Mouse (Mus musculus) lung, embryonic 16.5 days (tissue): ENCODE data around the gene Nudt2. TPM values are rescaled to one million over a fixed set of nuclear protein-coding genes. Genes with fewer than 3 reads are reported as not detected.

Experiments
- ATAC-seq: fragments of 200-750 bp; cut with Nextera tagmentation; 2 replicates; pipeline ENCODE4 v1.8.0; 2017; ENCODE audit warnings: low read depth, mild to moderate bottlenecking, moderate library complexity
- H3K27ac ChIP-seq: fragments of 300-500 bp; sonication (generic); 2 replicates; pipeline ENCODE4 v1.5.1; 2014; ENCODE audit warnings: mild to moderate bottlenecking, control low read depth, low read length
- H3K27me3 ChIP-seq: fragments of 300-500 bp; sonication (generic); 2 replicates; pipeline ENCODE4 v1.6.1; 2014; ENCODE audit warnings: low read depth, low read length, mixed read lengths; ENCODE audit not compliant: control insufficient read depth, insufficient read depth
- H3K36me3 ChIP-seq: fragments of 300-500 bp; sonication (generic); 2 replicates; pipeline ENCODE4 v1.6.1; 2014; ENCODE audit warnings: low read length; ENCODE audit not compliant: control insufficient read depth, insufficient read depth
- H3K4me1 ChIP-seq: fragments of 300-500 bp; sonication (generic); replicated peaks from 2 replicates; pipeline ENCODE4 v1.6.1; 2014; ENCODE audit warnings: low read length, mixed read lengths; ENCODE audit not compliant: control insufficient read depth, insufficient read depth
- H3K4me2 ChIP-seq: fragments of 300-500 bp; sonication (generic); 2 replicates; pipeline ENCODE4 v1.6.1; 2014; ENCODE audit warnings: low read depth, low read length, control low read depth
- H3K4me3 ChIP-seq: fragments of 300-500 bp; sonication (generic); 2 replicates; pipeline ENCODE4 v1.5.1; 2014; ENCODE audit warnings: mild to moderate bottlenecking, low read length, control low read depth
- H3K9ac ChIP-seq: fragments of 300-500 bp; sonication (generic); 2 replicates; pipeline ENCODE4 v1.6.1; 2014; ENCODE audit warnings: low read length, control low read depth
- H3K9me3 ChIP-seq: fragments of 300-500 bp; sonication (generic); 2 replicates; pipeline ENCODE4 v1.6.1; 2016; ENCODE audit warnings: low read length; ENCODE audit not compliant: control insufficient read depth
- WGBS: fragments of 180-500 bp; shearing (Covaris S2); extraction: QIAGEN DNeasy Blood & Tissue Kit; methylation state at CpG from one replicate; pipeline ENCODE4 v1.1.7; 2014; 5-methylcytosine and 5-hydroxymethylcytosine counted together
- polyA plus RNA-seq: library from polyadenylated mRNA; unstranded; fragments of >200 nt; fragmentation: Nextera tagmentation; extraction: Ambion mirVana; gene quantifications from 2 replicates; pipeline ENCODE4 v1.2.1, GENCODE M21; 2015

The Nudt2 gene
- polyA plus RNA-seq, 1 experiment from 2014 or later: 47.6 TPM

GRCm38 (mm10) chr4:41481601-41482017, 16.7 kb downstream of the Nudt2 start:
- no peak overlapping the region for H3K4me3 ChIP-seq
- H3K4me1 ChIP-seq: peaks cover 15% of the 10 kb centered on the region
- peak overlapping the region; percentile 60 for H3K27ac ChIP-seq
- H3K9me3 ChIP-seq: 0 out of 2 replicates have a peak, but pooled peaks cover 2% of the 10 kb centered on the region
- H3K27me3 ChIP-seq: no peaks in the 10 kb centered on the region
- peak; percentile 93 for ATAC-seq
- H3K36me3 ChIP-seq: no peaks in the 10 kb centered on the region
- no peak overlapping the region for H3K9ac ChIP-seq
- 42% methylated on average over 6 of the region's 6 CpGs for WGBS
- no peak overlapping the region for H3K4me2 ChIP-seq

- Histone ChIP-seq H3K36me3 (no peaks in the 10 kb centered on the region), H3K9ac (no peak overlapping the region), H3K4me2 (no peak overlapping the region), H3K9me3 (no peaks in the 10 kb centered on the region), H3K4me3 (no peak overlapping the region), H3K27ac (no peak overlapping the region), H3K4me1 (peaks cover 6% of the 10 kb centered on the region), H3K27me3 (peaks cover 14% of the 10 kb centered on the region)
- no peak for ATAC-seq
- whole genome bisulfite sequencing: 78% methylated on average over 7 of the region's 7 CpGs
These were observed 28.0 kb downstream of the Nudt2 start for GRCm38 (mm10) chr4:41492951-41493350.

GRCm38 (mm10) chr4:41493464-41494116, 28.6 kb downstream of the Nudt2 start:
- Histone ChIP-seq H3K4me1 (peaks cover 13% of the 10 kb centered on the region), H3K4me3 (no peak overlapping the region), H3K9ac (no peak overlapping the region), H3K27me3 (peaks cover 20% of the 10 kb centered on the region), H3K36me3 (no peaks in the 10 kb centered on the region), H3K27ac (no peak overlapping the region), H3K9me3 (no peaks in the 10 kb centered on the region), H3K4me2 (no peak overlapping the region)
- 53% methylated on average over 3 of the region's 3 CpGs for WGBS
- ATAC-seq: peak; percentile 24

GRCm38 (mm10) chr4:41494378-41494777, 29.4 kb downstream of the Nudt2 start:
- Histone ChIP-seq H3K9me3 (no peaks in the 10 kb centered on the region), H3K4me3 (no peak overlapping the region), H3K4me2 (no peak overlapping the region), H3K36me3 (no peaks in the 10 kb centered on the region), H3K27me3 (peaks cover 28% of the 10 kb centered on the region), H3K4me1 (peaks cover 19% of the 10 kb centered on the region), H3K27ac (no peak overlapping the region), H3K9ac (no peak overlapping the region)
- ATAC-seq: no peak
- WGBS: 33% methylated on average over 3 of the region's 3 CpGs

- 78% methylated on average over 4 of the region's 4 CpGs for WGBS
- no peaks in the 10 kb centered on the region for H3K9me3 ChIP-seq
- H3K4me1 ChIP-seq: peaks cover 19% of the 10 kb centered on the region
- no peaks in the 10 kb centered on the region for H3K36me3 ChIP-seq
- no peak overlapping the region for H3K4me3 ChIP-seq
- no peak overlapping the region for H3K27ac ChIP-seq
- no peak overlapping the region for H3K4me2 ChIP-seq
- H3K9ac ChIP-seq: no peak overlapping the region
- peaks cover 35% of the 10 kb centered on the region for H3K27me3 ChIP-seq
- no peak for ATAC-seq
These were observed 30.1 kb downstream of the Nudt2 start for GRCm38 (mm10) chr4:41495076-41495475.

- no peak overlapping the region for H3K27ac ChIP-seq
- H3K36me3 ChIP-seq: no peaks in the 10 kb centered on the region
- H3K27me3 ChIP-seq: peaks cover 43% of the 10 kb centered on the region
- 75% methylated on average over 11 of the region's 11 CpGs for WGBS
- no peak overlapping the region for H3K4me3 ChIP-seq
- no peaks in the 10 kb centered on the region for H3K9me3 ChIP-seq
- no peak overlapping the region for H3K9ac ChIP-seq
- no peak for ATAC-seq
- H3K4me1 ChIP-seq: peaks cover 19% of the 10 kb centered on the region
- no peak overlapping the region for H3K4me2 ChIP-seq
These were observed 30.9 kb downstream of the Nudt2 start for GRCm38 (mm10) chr4:41495850-41496249.

- Histone ChIP-seq H3K4me1 (peaks cover 19% of the 10 kb centered on the region), H3K27me3 (peaks cover 50% of the 10 kb centered on the region), H3K4me2 (no peak overlapping the region), H3K9ac (no peak overlapping the region), H3K9me3 (no peaks in the 10 kb centered on the region), H3K4me3 (no peak overlapping the region), H3K27ac (no peak overlapping the region), H3K36me3 (no peaks in the 10 kb centered on the region)
- WGBS: 58% methylated on average over 5 of the region's 5 CpGs
- ATAC-seq: no peak
These were observed 32.1 kb downstream of the Nudt2 start for GRCm38 (mm10) chr4:41497046-41497445.

GRCm38 (mm10) chr4:41497579-41497978, 32.6 kb downstream of the Nudt2 start:
- H3K9ac ChIP-seq: peak overlapping the region; percentile 13; the same call in 1 of the 2 replicates
- ATAC-seq: no peak
- peak overlapping the region; percentile 35 for H3K4me3 ChIP-seq
- peaks cover 50% of the 10 kb centered on the region for H3K27me3 ChIP-seq
- peak overlapping the region; percentile 54 for H3K4me2 ChIP-seq
- 5% methylated on average over 34 of the region's 34 CpGs for WGBS
- H3K9me3 ChIP-seq: no peaks in the 10 kb centered on the region
- H3K27ac ChIP-seq: no peak overlapping the region
- H3K4me1 ChIP-seq: peaks cover 21% of the 10 kb centered on the region
- no peaks in the 10 kb centered on the region for H3K36me3 ChIP-seq

- H3K36me3 ChIP-seq: no peaks in the 10 kb centered on the region
- H3K27ac ChIP-seq: no peak overlapping the region
- H3K4me3 ChIP-seq: peak overlapping the region; percentile 35
- H3K27me3 ChIP-seq: peaks cover 50% of the 10 kb centered on the region
- no peak for ATAC-seq
- H3K9me3 ChIP-seq: no peaks in the 10 kb centered on the region
- peak overlapping the region; percentile 13; the same call in 1 of the 2 replicates for H3K9ac ChIP-seq
- 6% methylated on average over 72 of the region's 72 CpGs for WGBS
- peak overlapping the region; percentile 54 for H3K4me2 ChIP-seq
- peaks cover 21% of the 10 kb centered on the region for H3K4me1 ChIP-seq
These were observed 33.3 kb downstream of the Nudt2 start for GRCm38 (mm10) chr4:41497995-41498845.
